Mouse (Mus musculus): ENCODE results near the gene Slc6a6. TPM values are rescaled to one million over a fixed set of nuclear protein-coding genes. Genes with fewer than 3 reads are reported as not detected.

Slc6a6 gene
- total and polyA plus RNA-seq, 2 experiments from 2014 or later = 101 to 139 TPM

- H3K4me1 ChIP-seq (ENCODE audit: insufficient read depth) = peaks cover 22% of the 10 kb centered on the region
- no peak overlapping the region for H3K4me3 ChIP-seq (ENCODE audit: low read depth, low read length)
- WGBS = 89% methylated on average over 4 of the region's 4 CpGs
- H3K9me3 ChIP-seq (ENCODE audit: low read length) = no peaks in the 10 kb centered on the region
- no peaks in the 10 kb centered on the region for H3K27me3 ChIP-seq (ENCODE audit: insufficient read depth, low read length)
- H3K27ac ChIP-seq (ENCODE audit: low read depth, low read length) = no peak overlapping the region
- no peak for ATAC-seq
- H3K9ac ChIP-seq = no peak overlapping the region
- H3K4me2 ChIP-seq (ENCODE audit: low read depth) = no peak overlapping the region
- no peak for TF ChIP-seq CTCF (IDR thresholded peaks at IDR 0.05; ENCODE audit: low read depth)
- no peak for DNase-seq
- H3K36me3 ChIP-seq (ENCODE audit: insufficient read depth) = no peaks in the 10 kb centered on the region
Observed at GRCm38 (mm10) chr6:91681841-91682240, 2.0 kb upstream of the Slc6a6 start.

GRCm38 (mm10) chr6:91683121-91683520, 732 bp upstream of the Slc6a6 start:
- peak; percentile 29; the same call in 1 of the 2 replicates for TF ChIP-seq CTCF (IDR thresholded peaks at IDR 0.05; ENCODE audit: low read depth)
- H3K27ac ChIP-seq (ENCODE audit: low read depth, low read length) = peak overlapping the region; percentile 98
- H3K9ac ChIP-seq = peak overlapping the region; percentile 97
- peaks cover 27% of the 10 kb centered on the region for H3K4me1 ChIP-seq (ENCODE audit: insufficient read depth)
- H3K36me3 ChIP-seq (ENCODE audit: insufficient read depth) = no peaks in the 10 kb centered on the region
- ATAC-seq = no peak
- peak overlapping the region; percentile 54 for H3K4me2 ChIP-seq (ENCODE audit: low read depth)
- no peaks in the 10 kb centered on the region for H3K27me3 ChIP-seq (ENCODE audit: insufficient read depth, low read length)
- no peak overlapping the region; the same call in 1 of the 2 replicates for H3K4me3 ChIP-seq (ENCODE audit: low read depth, low read length)
- DNase-seq = no peak
- 48% methylated on average over 3 of the region's 3 CpGs for WGBS
- no peaks in the 10 kb centered on the region for H3K9me3 ChIP-seq (ENCODE audit: low read length)

GRCm38 (mm10) chr6:91684474-91684829, 599 bp downstream of the Slc6a6 start:
- Histone ChIP-seq H3K36me3 (ENCODE audit: insufficient read depth) (no peaks in the 10 kb centered on the region), H3K27me3 (ENCODE audit: insufficient read depth, low read length) (no peaks in the 10 kb centered on the region), H3K4me2 (ENCODE audit: low read depth) (peak overlapping the region; percentile 54), H3K4me1 (ENCODE audit: insufficient read depth) (peaks cover 33% of the 10 kb centered on the region), H3K9me3 (ENCODE audit: low read length) (no peaks in the 10 kb centered on the region), H3K27ac (ENCODE audit: low read depth, low read length) (peak overlapping the region; percentile 98), H3K9ac (peak overlapping the region; percentile 97), H3K4me3 (ENCODE audit: low read depth, low read length) (peak overlapping the region; percentile 98)
- peak; percentile 68 for DNase-seq
- ATAC-seq = peak; percentile 30
- no peak for TF ChIP-seq CTCF (IDR thresholded peaks at IDR 0.05; ENCODE audit: low read depth)
- 5% methylated on average over 13 of the region's 13 CpGs for WGBS

GRCm38 (mm10) chr6:91684831-91685532, 1.1 kb downstream of the Slc6a6 start:
- whole genome bisulfite sequencing = 18% methylated on average over 17 of the region's 17 CpGs
- ATAC-seq = 0 out of 2 replicates have a peak, but pooled peaks have one; percentile 1
- H3K4me1 ChIP-seq (ENCODE audit: insufficient read depth) = peaks cover 33% of the 10 kb centered on the region

GRCm38 (mm10) chr6:91685533-91685883, 1.7 kb downstream of the Slc6a6 start:
- peak overlapping the region; percentile 98 for H3K27ac ChIP-seq (ENCODE audit: low read depth, low read length)
- H3K27me3 ChIP-seq (ENCODE audit: insufficient read depth, low read length) = no peaks in the 10 kb centered on the region
- peak overlapping the region; percentile 98 for H3K4me3 ChIP-seq (ENCODE audit: low read depth, low read length)
- DNase-seq (no peak), ATAC-seq (peak; percentile 44)
- WGBS = 20% methylated on average over 2 of the region's 2 CpGs
- TF ChIP-seq CTCF (IDR thresholded peaks at IDR 0.05; ENCODE audit: low read depth) = no peak
- no peaks in the 10 kb centered on the region for H3K9me3 ChIP-seq (ENCODE audit: low read length)
- peak overlapping the region; percentile 97 for H3K9ac ChIP-seq
- peaks cover 33% of the 10 kb centered on the region for H3K4me1 ChIP-seq (ENCODE audit: insufficient read depth)
- peaks cover 3% of the 10 kb centered on the region for H3K36me3 ChIP-seq (ENCODE audit: insufficient read depth)
- peak overlapping the region; percentile 54 for H3K4me2 ChIP-seq (ENCODE audit: low read depth)

More at GRCm38 (mm10) chr6:91684831-91685532, 1.1 kb downstream of the Slc6a6 start:
- H3K9ac ChIP-seq = peak overlapping the region; percentile 97
- no peak for TF ChIP-seq CTCF (IDR thresholded peaks at IDR 0.05; ENCODE audit: low read depth)
- H3K27ac ChIP-seq (ENCODE audit: low read depth, low read length) = peak overlapping the region; percentile 98
- H3K4me3 ChIP-seq (ENCODE audit: low read depth, low read length) = peak overlapping the region; percentile 98
- no peaks in the 10 kb centered on the region for H3K9me3 ChIP-seq (ENCODE audit: low read length)
- no peaks in the 10 kb centered on the region for H3K27me3 ChIP-seq (ENCODE audit: insufficient read depth, low read length)
- peak overlapping the region; percentile 54 for H3K4me2 ChIP-seq (ENCODE audit: low read depth)
- DNase-seq = peak; percentile 59
- peaks cover under 1% of the 10 kb centered on the region; the same call in 1 of the 2 replicates for H3K36me3 ChIP-seq (ENCODE audit: insufficient read depth)

- H3K4me2 ChIP-seq (ENCODE audit: low read depth) = peak overlapping the region; percentile 54
- peak overlapping the region; percentile 97 for H3K9ac ChIP-seq
- peak overlapping the region; percentile 98 for H3K4me3 ChIP-seq (ENCODE audit: low read depth, low read length)
- DNase-seq (no peak), ATAC-seq (no peak)
- no peaks in the 10 kb centered on the region for H3K9me3 ChIP-seq (ENCODE audit: low read length)
- H3K4me1 ChIP-seq (ENCODE audit: insufficient read depth) = peaks cover 33% of the 10 kb centered on the region
- TF ChIP-seq CTCF (IDR thresholded peaks at IDR 0.05; ENCODE audit: low read depth) = no peak
- no peaks in the 10 kb centered on the region for H3K27me3 ChIP-seq (ENCODE audit: insufficient read depth, low read length)
- no peak overlapping the region for H3K27ac ChIP-seq (ENCODE audit: low read depth, low read length)
- 79% methylated on average over 7 of the region's 7 CpGs for WGBS
- H3K36me3 ChIP-seq (ENCODE audit: insufficient read depth) = peaks cover 3% of the 10 kb centered on the region
Observed at GRCm38 (mm10) chr6:91685896-91686295, 2.0 kb downstream of the Slc6a6 start.

- WGBS = 32% methylated on average over 4 of the region's 4 CpGs
- H3K4me3 ChIP-seq (ENCODE audit: low read depth, low read length) = peak overlapping the region; percentile 98
- DNase-seq (peak; percentile 33), ATAC-seq (no peak)
- peaks cover 33% of the 10 kb centered on the region for H3K4me1 ChIP-seq (ENCODE audit: insufficient read depth)
- H3K9me3 ChIP-seq (ENCODE audit: low read length) = no peaks in the 10 kb centered on the region
- no peaks in the 10 kb centered on the region for H3K27me3 ChIP-seq (ENCODE audit: insufficient read depth, low read length)
- no peak overlapping the region for H3K9ac ChIP-seq
- peak overlapping the region; percentile 54 for H3K4me2 ChIP-seq (ENCODE audit: low read depth)
- TF ChIP-seq CTCF (IDR thresholded peaks at IDR 0.05; ENCODE audit: low read depth) = no peak
- no peak overlapping the region for H3K27ac ChIP-seq (ENCODE audit: low read depth, low read length)
- peaks cover 4% of the 10 kb centered on the region for H3K36me3 ChIP-seq (ENCODE audit: insufficient read depth)
Observed at GRCm38 (mm10) chr6:91686597-91686996, 2.7 kb downstream of the Slc6a6 start.
